Mouse (Mus musculus) c-Kit-positive CD71-positive TER-119-positive erythroid progenitor cells, embryonic 14.5 days (primary cell): Measurements from ENCODE around the gene Wdfy4.
A peak's percentile ranks its signal among the peaks of the same experiment; 100 is the strongest.

ENCODE experiments used
- DNase-seq: peaks from one replicate; pipeline ENCODE4 v3.0.0-alpha.2; 2013; ENCODE audit warnings: low spot score

Wdfy4 gene

GRCm38 (mm10) chr14:33185068-33185800 is at the start of gene Wdfy4:
Wdfy4 (minus strand) TSS chr14:33185508.
- no peak for DNase-seq

- no peak for DNase-seq
Measured at GRCm38 (mm10) chr14:33232048-33232447, 46.7 kb upstream of the Wdfy4 start.

GRCm38 (mm10) chr14:33231311-33231710 is 46.0 kb upstream of the Wdfy4 start:
- DNase-seq = no peak

- DNase-seq = no peak
Measured at GRCm38 (mm10) chr14:33230672-33231071, 45.4 kb upstream of the Wdfy4 start.

GRCm38 (mm10) chr14:33225235-33225634 is 39.9 kb upstream of the Wdfy4 start:
- no peak for DNase-seq

GRCm38 (mm10) chr14:33216343-33217208 is 31.3 kb upstream of the Wdfy4 start:
- DNase-seq = no peak

- no peak for DNase-seq
Measured at GRCm38 (mm10) chr14:33215163-33215562, 29.9 kb upstream of the Wdfy4 start.

- DNase-seq = no peak
Measured at GRCm38 (mm10) chr14:33214767-33215128, 29.4 kb upstream of the Wdfy4 start.

GRCm38 (mm10) chr14:33213823-33214766 is 28.8 kb upstream of the Wdfy4 start, which contains the start of gene Arhgap22:
Arhgap22 (plus strand) TSS chr14:33214026.
- DNase-seq = peak; percentile 65

- no peak for DNase-seq
Measured at GRCm38 (mm10) chr14:33212958-33213309, 27.6 kb upstream of the Wdfy4 start.

- DNase-seq = no peak
Measured at GRCm38 (mm10) chr14:33212271-33212957, 27.1 kb upstream of the Wdfy4 start.

GRCm38 (mm10) chr14:33210806-33211205 is 25.5 kb upstream of the Wdfy4 start:
- no peak for DNase-seq

- no peak for DNase-seq
Measured at GRCm38 (mm10) chr14:33208331-33208730, 23.0 kb upstream of the Wdfy4 start.

GRCm38 (mm10) chr14:33207011-33207410 is 21.7 kb upstream of the Wdfy4 start:
- DNase-seq = no peak

- no peak for DNase-seq
Measured at GRCm38 (mm10) chr14:33205280-33205965, 20.1 kb upstream of the Wdfy4 start.

GRCm38 (mm10) chr14:33203777-33204176 is 18.5 kb upstream of the Wdfy4 start:
- DNase-seq = no peak

- DNase-seq = no peak
Measured at GRCm38 (mm10) chr14:33202885-33203284, 17.6 kb upstream of the Wdfy4 start.

GRCm38 (mm10) chr14:33202161-33202560 is 16.9 kb upstream of the Wdfy4 start:
- DNase-seq = no peak

- no peak for DNase-seq
Measured at GRCm38 (mm10) chr14:33194241-33194640, 8.9 kb upstream of the Wdfy4 start.

GRCm38 (mm10) chr14:33193762-33194161 is 8.5 kb upstream of the Wdfy4 start:
- DNase-seq = no peak

GRCm38 (mm10) chr14:33190646-33191045 is 5.3 kb upstream of the Wdfy4 start:
- no peak for DNase-seq
